Mouse (Mus musculus) embryonic stem cell, embryonic (primary cell): ENCODE results near the gene Sox18.

ENCODE experiments used
- CTCF ChIA-PET, 4 experiments: fragments of 300-600 bp in 2 of 4; fragments of 350-600 bp in 2 of 4; sonication (Branson Sonifier 250); formaldehyde crosslinking; loops; one replicate each; lab custom pipeline; 2022; ENCODE audit warnings: inconsistent platforms in 2 of 4; lab: Charles Lee
- POLR2A ChIA-PET, 4 experiments: fragments of 300-600 bp in 2 of 4; fragments of 350-600 bp in 2 of 4; sonication (Branson Sonifier 250); formaldehyde crosslinking; loops; one replicate each; lab custom pipeline; 2022; ENCODE audit warnings: antibody characterized with exemption in 4 of 4, inconsistent platforms in 1 of 4; lab: Charles Lee

Gene Sox18

GRCm38 (mm10) chr2:181645666-181646065 lies 25.8 kb downstream of the Sox18 start:
- ChIA-PET CTCF (interaction anchor here (1.0 to 4.5 kb wide), 8 partner anchors 10 to 34 kb away, joined by 3 to 46 read pairs (median 11); partner anchors contain the start of genes Tcea2 (in 2 of the 4) and Gm29797 (in 1 of the 4)), POLR2A (interaction anchor here in 2 of 4 experiments (0.6 to 2.2 kb wide), 7 partner anchors 10 to 305 kb away, joined by 3 to 6 read pairs (median 3); partner anchors contain the start of gene Samd10 (in 2 of the 2))

GRCm38 (mm10) chr2:181644361-181644760 lies 27.1 kb downstream of the Sox18 start:
- CTCF ChIA-PET = interaction anchor here (0.5 to 4.5 kb wide), 36 partner anchors 9 to 399 kb away, joined by 3 to 46 read pairs (median 4); partner anchors contain the start of genes Tcea2 (in 2 of the 4), Gm29797 (in 1 of the 4) and Samd10 (in 1 of the 4)
- POLR2A ChIA-PET = interaction anchor here in 3 of 4 experiments (0.6 to 3.0 kb wide), 15 partner anchors 9 to 480 kb away, joined by 3 to 11 read pairs (median 3); partner anchors contain the start of genes Samd10 (in 1 of the 3) and Tcea2 (in 1 of the 3)

- POLR2A ChIA-PET = interaction anchor here in 3 of 4 experiments (1.0 to 3.5 kb wide), 11 partner anchors 9 to 117 kb away, joined by 3 to 10 read pairs (median 6); no protein-coding TSS in a partner anchor
Measured at GRCm38 (mm10) chr2:181635865-181636264, 35.6 kb downstream of the Sox18 start.

GRCm38 (mm10) chr2:181632624-181633023 lies 38.8 kb downstream of the Sox18 start:
- ChIA-PET POLR2A (interaction anchor here in 2 of 4 experiments (0.7 to 1.9 kb wide), 3 partner anchors 12 to 42 kb away, joined by 3 to 4 read pairs (median 3); no protein-coding TSS in a partner anchor), CTCF (interaction anchor here in 1 of 4 experiments (0.5 kb wide), 1 partner anchor 27 kb away, joined by 3 read pairs; no protein-coding TSS in a partner anchor)

More at GRCm38 (mm10) chr2:181635865-181636264, 35.6 kb downstream of the Sox18 start:
- CTCF ChIA-PET = interaction anchor here in 3 of 4 experiments (0.6 to 2.6 kb wide), 7 partner anchors 8 to 788 kb away, joined by 3 to 10 read pairs (median 9); no protein-coding TSS in a partner anchor

DNA sequence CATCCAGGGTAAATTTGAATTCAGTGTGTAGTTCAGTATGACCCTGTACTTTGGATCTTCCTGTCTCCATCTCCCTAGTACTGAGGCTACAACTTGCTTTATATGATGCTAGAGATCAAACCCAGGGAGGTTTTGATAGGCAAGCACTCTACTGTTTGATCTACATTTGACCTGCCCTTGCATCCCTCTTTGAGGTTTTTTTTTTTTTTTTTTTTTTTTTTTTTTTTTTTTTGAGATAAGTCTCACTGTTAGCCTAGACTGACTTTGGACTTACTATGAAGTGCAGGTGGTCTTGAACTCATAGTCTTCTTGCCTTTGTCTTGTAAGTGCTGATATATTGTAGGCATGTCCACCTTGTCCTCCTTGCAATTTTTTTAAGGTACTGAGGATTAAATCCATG lies 43.0 kb downstream of the Sox18 start:
- ChIA-PET POLR2A (interaction anchor here in 2 of 4 experiments (0.6 to 1.2 kb wide), 4 partner anchors 8 to 803 kb away, joined by 3 to 8 read pairs (median 3); no protein-coding TSS in a partner anchor), CTCF (interaction anchor here in 1 of 4 experiments (0.7 kb wide), 1 partner anchor 258 kb away, joined by 3 read pairs; no protein-coding TSS in a partner anchor)

DNA sequence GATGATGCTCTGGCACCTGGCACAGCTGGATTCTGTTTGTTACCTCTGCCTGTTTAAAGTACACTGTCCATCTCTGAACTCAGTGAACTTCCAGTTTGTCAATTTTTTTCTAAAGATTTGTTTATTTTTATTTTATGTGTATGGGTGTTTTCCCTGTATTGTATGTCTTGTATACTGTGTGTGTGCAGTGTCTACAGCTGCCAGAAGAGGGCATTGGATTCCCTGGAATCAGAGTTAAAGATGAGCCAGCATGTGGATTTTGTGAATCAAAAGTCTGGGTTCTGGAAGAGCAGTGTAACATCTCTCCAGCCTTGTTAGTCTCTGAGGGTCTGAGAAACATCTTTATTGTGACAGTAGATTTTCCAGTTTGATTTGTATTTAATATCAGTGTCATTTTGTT lies 48.0 kb downstream of the Sox18 start:
- CTCF ChIA-PET = interaction anchor here in 3 of 4 experiments (0.7 to 2.9 kb wide), 7 partner anchors 8 to 56 kb away, joined by 3 to 12 read pairs (median 3); partner anchors contain the start of gene Tcea2 (in 1 of the 3)
- POLR2A ChIA-PET = interaction anchor here in 2 of 4 experiments (0.8 to 2.4 kb wide), 4 partner anchors 8 to 56 kb away, joined by 4 to 7 read pairs (median 6); no protein-coding TSS in a partner anchor
